Mouse (Mus musculus): ENCODE measurements around the gene Pfn1.

DNA sequence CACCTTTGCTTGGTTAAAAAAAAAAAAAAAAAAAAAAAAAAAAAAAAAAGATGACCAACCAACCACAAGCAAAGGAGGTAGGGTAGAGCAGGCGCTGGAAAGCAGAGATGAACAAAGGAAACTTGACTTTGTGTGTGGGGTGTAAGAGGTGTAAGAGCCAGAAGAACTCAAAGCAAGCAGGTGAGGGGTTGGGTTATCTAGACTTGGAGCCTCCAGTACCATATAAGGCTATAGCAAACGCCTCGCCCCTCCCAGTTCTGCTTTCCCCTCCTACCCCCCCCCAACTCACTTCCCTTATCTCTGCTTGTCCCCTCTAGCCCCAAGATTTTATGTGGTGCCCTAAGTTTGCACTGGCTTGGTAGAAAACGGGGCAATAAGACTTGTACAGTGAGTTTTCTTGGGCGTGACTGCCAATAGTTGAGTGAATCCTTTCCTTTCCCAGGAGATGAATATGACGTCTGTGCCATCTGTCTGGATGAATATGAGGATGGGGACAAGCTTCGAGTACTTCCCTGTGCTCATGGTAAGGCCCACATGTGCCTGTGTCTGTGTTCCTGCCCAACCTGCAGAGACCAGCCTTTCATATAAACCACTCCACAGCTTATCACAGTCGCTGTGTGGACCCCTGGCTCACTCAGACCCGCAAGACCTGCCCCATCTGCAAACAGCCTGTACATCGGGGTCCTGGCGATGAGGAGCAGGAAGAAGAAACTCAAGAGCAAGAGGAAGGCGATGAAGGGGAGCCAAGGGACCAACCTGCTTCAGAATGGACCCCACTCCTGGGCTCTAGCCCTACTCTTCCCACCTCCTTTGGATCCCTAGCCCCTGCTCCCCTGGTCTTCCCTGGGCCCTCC lies 3.9 kb downstream of the Pfn1 start:
- TF ChIP-seq GATA1 (IDR thresholded peaks at IDR 0.05; ENCODE audit: borderline replicate concordance, low read length) (no peak), FLI1 (IDR thresholded peaks at IDR 0.05; ENCODE audit: low read length) (no peak)

Measured in megakaryocyte, embryonic 14.5 days (primary cell).